Mouse (Mus musculus) CD4-positive, CD25-positive, alpha-beta regulatory T cell, adult 2 months (primary cell): ENCODE results near the gene Gm10964.

Experiments used
- DNase-seq: peaks from one replicate; pipeline ENCODE4 v3.0.0-alpha.2; 2012; ENCODE audit warnings: low read depth, low spot score

Gm10964 gene

GRCm38 (mm10) chr3:103739329-103739728, at the start of gene Gm10964:
Gene Gm10964, plus strand, starts transcription at chr3:103739366.
- DNase-seq, result no peak

- DNase-seq, result peak; percentile 27
Measured at GRCm38 (mm10) chr3:103690506-103690905, 48.7 kb upstream of the Gm10964 start.

DNA sequence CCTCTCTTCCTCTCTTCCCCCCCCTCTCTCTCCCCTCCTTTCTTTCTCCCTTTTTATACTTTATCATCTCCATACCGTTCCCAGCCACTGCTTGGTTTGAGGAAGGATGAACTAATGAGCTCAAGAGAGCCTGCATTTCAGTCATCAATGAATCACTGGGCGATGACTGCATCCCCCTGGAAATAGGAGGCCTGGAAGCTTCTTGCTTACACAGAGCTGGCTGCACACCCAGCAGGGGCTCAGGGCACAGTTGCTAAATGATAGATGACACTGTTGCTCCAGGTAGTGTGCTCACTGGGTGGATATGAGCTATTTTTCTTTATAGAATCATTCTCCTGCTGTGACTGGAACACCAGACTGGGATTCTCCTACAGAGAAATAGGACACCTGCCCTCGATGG, 43.6 kb upstream of the Gm10964 start:
- no peak for DNase-seq

DNA sequence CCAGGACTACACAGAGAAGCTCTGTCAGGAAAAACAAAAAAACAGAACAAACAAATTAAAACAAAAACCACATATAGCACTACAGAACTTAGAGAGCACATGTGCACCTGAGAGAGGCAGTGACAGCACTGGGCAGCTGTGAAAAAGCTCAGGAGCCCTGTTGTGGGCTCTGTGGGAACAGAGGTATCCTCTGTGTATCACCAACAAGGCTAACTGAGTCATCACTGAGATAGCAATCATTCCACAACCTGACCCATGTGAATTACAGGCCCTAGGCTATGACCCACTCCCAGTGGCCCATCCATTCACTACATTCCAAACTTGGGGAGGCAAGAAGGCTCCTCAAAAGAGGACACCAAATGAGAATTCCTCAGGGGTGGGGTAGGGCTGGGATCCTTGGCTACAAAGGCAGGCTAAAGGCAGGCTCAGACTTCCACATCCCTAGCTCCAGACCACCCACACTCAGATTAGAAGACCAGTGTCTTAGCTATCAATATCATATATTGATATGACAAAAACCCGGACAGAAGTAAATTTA, 42.7 kb upstream of the Gm10964 start:
- no peak for DNase-seq

- DNase-seq, result no peak
Measured at GRCm38 (mm10) chr3:103704661-103705060, 34.5 kb upstream of the Gm10964 start.

GRCm38 (mm10) chr3:103705426-103705825, 33.7 kb upstream of the Gm10964 start:
- no peak for DNase-seq

DNA sequence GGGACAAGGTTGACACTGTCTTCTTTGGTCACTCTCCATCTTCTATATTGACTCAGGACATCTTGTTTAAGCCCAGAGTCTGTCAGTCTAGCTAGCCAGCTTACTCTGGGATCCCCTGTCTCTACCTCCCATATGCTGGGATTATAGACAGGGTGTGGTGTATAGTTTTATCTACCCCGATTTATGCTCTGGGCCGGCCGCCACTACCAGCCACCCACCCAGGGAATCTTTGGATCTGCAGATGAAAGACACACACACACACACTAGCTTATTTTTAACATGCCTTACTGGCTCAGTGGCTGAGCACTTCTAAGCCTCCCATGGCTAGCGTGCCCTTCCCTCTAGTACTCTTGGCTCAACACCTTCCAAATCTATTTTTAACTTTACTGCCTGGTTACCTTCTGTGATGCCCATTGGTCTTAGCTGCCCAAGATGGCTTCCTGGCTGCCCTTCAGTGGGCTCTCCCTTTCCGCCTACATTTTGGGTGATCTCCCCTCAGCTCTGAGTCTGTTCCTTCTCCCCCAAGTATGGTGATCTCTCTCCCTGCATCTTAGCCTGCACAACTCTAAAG, 29.6 kb upstream of the Gm10964 start:
- no peak for DNase-seq

DNA sequence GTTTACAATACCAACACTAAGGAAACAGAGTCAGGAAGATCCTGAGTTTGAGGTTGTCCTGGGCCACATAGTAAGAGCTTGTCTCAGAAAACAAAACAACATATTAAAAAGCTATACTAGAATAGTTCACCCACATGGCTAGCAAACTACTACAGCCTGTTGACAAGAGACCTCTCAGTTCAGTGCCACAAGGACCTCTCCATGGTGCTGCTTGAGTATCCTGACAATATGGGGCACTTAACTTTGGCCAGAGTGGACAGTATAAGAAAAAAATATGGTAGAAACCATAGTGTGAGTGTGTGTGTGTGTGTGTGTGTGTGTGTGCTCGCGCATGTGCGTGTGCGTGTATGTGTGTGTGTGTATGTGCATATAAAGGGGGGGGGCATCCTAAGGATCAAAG, 27.0 kb upstream of the Gm10964 start:
- no peak for DNase-seq

- DNase-seq, result peak; percentile 21
Measured at GRCm38 (mm10) chr3:103714236-103714875, 24.8 kb upstream of the Gm10964 start.

- DNase-seq, result no peak
Measured at GRCm38 (mm10) chr3:103714942-103715341, 24.2 kb upstream of the Gm10964 start.

- no peak for DNase-seq
Measured at GRCm38 (mm10) chr3:103715762-103716693, 23.1 kb upstream of the Gm10964 start.

DNA sequence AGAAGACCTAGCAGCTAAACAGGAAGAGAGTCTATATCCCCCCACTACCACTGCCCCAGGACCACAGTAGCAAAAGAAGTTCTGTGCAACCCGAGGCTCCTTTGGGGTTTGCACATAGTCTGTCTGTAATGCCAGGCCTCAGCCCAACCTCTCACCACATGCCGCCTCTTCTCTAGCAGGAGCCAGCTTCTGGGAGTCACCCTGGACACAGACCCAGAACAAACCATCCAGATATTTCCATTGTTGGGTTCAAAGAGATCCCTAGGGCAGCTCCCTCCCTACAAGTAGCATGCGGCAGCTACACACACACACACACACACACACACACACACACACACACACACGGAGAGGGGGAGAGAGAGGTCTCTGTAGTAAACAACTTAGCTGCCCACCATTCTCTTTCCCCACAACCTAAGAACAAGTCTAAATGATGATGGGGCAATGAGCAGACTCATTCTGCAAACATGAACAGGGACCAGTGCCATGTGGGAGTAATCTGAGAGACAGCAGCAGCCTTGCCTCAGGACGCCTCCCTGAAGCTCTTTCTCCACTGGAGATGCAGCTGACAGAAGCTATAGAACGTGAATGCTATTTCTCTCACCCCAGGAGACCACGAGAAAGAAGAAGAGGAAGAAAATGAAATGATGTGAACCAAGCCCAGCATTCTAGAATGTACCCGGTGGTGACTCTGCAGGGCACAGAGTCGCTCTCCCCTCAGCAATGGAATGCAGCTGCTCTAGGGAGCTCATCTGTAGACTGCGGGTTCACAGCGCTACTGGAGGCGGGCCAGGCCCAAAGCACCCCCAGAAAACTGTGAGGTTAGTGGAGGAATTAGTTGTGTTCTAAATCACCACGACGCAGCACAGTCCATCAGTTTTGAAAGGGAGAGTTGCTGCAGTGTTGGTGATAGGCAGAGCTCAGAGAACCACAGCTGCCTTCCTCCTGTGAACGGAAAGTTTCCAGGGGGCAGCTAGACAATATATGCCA, 22.1 kb upstream of the Gm10964 start:
- no peak for DNase-seq

DNA sequence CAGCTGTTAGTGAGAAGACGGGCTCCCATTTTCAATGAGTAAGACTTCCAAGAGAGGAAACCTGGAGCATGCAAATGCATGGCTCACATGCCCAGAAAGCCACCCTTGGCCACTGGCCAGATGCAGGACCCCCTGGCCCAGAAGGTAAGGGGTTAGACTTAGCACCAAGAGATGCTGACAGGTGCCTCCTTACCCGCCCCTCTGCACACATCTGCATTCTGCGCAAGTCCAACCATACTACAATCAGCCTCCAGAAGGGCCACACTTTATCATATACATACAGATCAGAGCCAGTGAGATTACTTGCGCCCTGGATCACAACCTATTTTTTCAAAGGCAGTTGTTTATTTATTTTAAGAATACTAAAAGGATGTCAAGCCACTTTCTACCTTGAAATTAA, 20.4 kb upstream of the Gm10964 start:
- no peak for DNase-seq

DNA sequence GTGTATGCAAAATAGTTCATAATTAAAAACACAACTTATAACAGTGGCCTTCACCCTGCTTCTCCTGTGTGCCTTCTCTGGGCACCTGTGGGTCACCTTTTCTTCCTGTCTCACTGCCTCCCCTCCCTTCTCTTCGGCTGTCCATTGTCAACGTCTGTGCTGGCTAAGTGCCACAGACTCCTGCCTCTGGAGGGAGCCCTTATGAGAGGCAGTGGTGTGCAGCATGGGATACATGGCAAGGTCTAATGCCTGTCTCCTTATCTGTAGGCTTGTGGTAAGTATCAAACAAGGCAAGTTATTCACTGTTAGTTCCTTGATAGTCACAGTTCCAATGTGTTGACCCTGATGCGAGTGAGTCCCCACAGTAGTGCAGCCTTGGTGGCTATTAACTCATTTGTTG, 15.0 kb upstream of the Gm10964 start:
- no peak for DNase-seq

DNA sequence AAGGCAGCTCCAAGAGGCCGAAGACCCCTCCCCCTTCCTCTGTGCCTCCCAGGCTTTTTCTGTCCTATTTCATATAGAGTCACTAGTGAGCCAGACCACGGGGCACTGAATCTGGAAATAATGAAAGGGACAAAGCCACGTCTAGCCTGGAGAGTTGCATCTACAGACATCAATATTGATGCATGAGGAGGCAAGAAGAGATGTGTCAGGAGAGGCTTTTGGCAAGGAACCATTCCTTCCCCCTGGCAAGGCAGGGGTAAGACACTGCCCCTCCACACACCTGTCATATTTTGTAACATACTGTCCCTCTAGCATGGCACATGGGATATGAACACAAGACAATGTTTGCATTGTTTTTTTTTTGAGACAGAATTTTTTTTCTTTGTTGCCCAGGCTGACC, 12.5 kb upstream of the Gm10964 start:
- no peak for DNase-seq

DNA sequence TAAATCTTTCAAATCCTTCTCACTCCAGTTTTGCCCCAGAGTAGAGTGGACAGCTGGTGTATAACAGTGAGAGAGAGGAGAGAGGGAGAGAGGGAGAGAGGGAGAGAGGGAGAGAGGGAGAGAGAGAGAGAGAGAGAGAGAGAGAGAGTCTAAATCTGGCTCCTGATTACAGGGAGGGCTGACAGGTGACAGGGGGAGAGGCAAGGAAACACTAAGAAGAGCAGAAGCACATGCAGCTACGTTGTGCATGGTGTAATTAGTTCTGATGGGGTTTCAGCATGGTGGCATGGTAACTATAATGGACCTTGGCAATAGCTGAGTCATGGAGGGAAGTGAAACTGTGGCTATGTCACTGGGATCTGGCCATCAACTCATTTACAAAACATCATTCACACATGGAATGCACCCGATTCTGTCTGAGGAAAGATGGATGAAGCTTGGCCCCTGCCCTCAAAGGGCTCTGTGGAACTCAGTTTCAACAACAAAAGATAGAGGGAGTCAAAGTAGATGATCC, 11.3 kb upstream of the Gm10964 start:
- no peak for DNase-seq

- DNase-seq, result no peak
Measured at GRCm38 (mm10) chr3:103729850-103730249, 9.3 kb upstream of the Gm10964 start.

GRCm38 (mm10) chr3:103732116-103732515, 7.0 kb upstream of the Gm10964 start:
- DNase-seq, result no peak

DNA sequence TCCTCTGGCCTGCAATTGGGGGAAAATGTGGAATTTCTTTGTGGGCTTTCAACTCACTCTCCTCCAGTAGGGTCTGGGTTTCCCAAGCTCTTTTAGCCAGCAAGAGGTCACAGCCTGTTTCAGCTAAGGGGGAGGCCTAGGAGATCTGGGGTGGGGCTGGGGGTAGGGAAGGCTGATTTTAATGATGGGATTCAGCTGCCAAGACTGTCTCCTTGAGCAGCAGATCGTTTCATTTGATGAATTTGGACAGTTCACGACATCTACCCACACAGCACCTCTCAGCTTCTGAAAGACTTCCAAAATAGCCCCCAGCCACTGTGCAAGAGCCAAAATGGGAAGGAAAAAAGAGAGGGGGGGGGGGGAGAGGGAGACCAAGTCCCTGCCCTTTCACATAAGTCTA, 6.0 kb upstream of the Gm10964 start:
- DNase-seq, result no peak

DNA sequence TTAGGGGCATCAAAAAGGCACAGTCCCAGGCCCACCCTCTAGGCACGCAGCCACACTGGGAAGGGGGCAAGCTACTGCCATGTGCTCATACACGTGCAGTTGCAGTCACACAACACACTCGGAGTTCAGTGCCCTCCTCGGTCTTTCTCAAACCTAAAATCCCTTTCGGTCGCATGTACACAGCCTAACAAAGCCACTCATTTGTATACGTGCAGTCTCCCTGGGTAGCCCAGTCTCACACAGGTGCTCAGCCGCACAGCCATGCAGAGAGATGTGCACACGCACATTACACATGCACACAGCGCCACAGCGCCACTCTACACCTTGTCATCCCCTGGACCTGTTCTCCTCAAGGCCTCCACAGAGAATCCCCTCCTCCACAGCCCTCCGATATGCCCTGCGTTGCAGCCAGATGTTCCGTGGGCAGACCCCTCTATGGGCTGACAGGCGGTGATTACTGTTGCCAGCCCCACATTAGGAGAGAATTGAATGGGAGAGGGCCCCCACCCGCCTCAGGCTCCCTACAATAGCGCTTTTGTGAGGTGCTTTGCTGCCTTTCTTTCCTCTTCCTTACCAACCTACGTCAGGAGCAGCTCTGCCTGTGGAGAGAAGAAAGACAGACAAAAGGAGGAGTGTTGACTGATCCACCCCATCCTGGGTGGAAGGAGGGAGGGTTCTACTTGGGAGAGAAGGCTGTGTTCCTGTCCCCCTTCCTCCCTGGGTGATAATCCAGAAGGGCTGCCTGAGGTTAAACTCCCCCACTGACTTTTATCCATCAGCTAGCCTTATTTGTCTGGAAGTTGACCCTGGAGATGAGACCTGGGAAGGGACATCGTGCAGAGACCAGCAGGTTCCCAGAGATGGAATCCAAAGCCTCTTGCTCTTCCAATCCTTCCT, 5.1 kb upstream of the Gm10964 start:
- no peak for DNase-seq
